16 mouse cellular contexts compared by ENCODE assay signal in the genomic region with DNA sequence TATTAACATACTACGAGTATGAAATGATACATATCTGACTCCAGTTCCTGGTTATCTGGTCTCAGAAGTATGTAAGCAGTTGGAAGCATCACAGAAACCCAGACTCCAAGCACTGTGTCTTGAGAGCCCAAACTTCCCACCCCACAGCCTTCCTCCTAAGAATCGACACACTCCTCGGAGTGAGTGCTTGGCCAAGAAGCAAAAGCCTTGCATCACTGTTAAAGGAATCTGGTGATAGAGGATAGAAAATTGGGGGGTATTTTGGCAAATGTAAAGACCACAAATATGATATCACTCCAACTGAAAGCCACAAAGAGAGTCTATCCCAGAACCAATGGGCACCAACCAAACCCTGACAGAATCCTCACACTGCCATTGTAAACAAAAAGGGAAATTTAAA.
"Had no signal": no experiment of that assay in that cellular context is flagged by ENCODE, and none has a peak within 500 bp of the region (broad histone marks: within the 10 kb centered on the region; RNA-seq: fewer than 3 reads in every experiment).

No protein-coding gene starts in this region.

- H3K4me3 ChIP-seq: left cerebral cortex, adult 2 months; limb, embryonic 12.5 days; limb, embryonic 15.5 days; liver, embryonic 12.5 days; liver, embryonic 15.5 days; midbrain, embryonic 12.5 days; midbrain, embryonic 15.5 days; neural tube, embryonic 13.5 days had no signal

- DNase-seq: layer of hippocampus, postnatal 36 days; retina, postnatal 1 day; right cerebral cortex, postnatal 4 days; thymus, adult 18-20 months; thymus, postnatal 36 days had no signal

- H3K27ac ChIP-seq: kidney, postnatal 0 days; left cerebral cortex, adult 2 months; limb, embryonic 12.5 days; limb, embryonic 15.5 days; liver, embryonic 12.5 days; liver, embryonic 15.5 days; macrophage; midbrain, embryonic 12.5 days; midbrain, embryonic 15.5 days; neural tube, embryonic 13.5 days had no signal

- H3K9ac ChIP-seq: limb, embryonic 12.5 days; limb, embryonic 15.5 days; liver, embryonic 12.5 days; liver, embryonic 15.5 days; midbrain, embryonic 12.5 days; midbrain, embryonic 15.5 days; neural tube, embryonic 13.5 days had no signal

- H3K4me2 ChIP-seq: limb, embryonic 12.5 days; limb, embryonic 15.5 days; liver, embryonic 12.5 days; liver, embryonic 15.5 days; midbrain, embryonic 12.5 days; midbrain, embryonic 15.5 days; neural tube, embryonic 13.5 days had no signal

- ATAC-seq: intestine, postnatal 0 days; liver, embryonic 12.5 days; midbrain, embryonic 15.5 days had no signal

- H3K27me3 ChIP-seq: limb, embryonic 12.5 days; limb, embryonic 15.5 days; liver, embryonic 12.5 days; liver, embryonic 15.5 days; midbrain, embryonic 15.5 days; neural tube, embryonic 13.5 days had no signal

- H3K9me3 ChIP-seq: limb, embryonic 12.5 days; limb, embryonic 15.5 days; liver, embryonic 12.5 days; liver, embryonic 15.5 days; midbrain, embryonic 12.5 days; midbrain, embryonic 15.5 days; neural tube, embryonic 13.5 days had no signal

- H3K4me1 ChIP-seq: liver, embryonic 12.5 days; liver, embryonic 15.5 days had no signal

- H3K36me3 ChIP-seq: limb, embryonic 12.5 days; limb, embryonic 15.5 days; liver, embryonic 12.5 days; liver, embryonic 15.5 days; midbrain, embryonic 12.5 days; midbrain, embryonic 15.5 days; neural tube, embryonic 13.5 days had no signal
